Comparison of ENCODE assay signal across 31 mouse cellular contexts in the genomic region with DNA sequence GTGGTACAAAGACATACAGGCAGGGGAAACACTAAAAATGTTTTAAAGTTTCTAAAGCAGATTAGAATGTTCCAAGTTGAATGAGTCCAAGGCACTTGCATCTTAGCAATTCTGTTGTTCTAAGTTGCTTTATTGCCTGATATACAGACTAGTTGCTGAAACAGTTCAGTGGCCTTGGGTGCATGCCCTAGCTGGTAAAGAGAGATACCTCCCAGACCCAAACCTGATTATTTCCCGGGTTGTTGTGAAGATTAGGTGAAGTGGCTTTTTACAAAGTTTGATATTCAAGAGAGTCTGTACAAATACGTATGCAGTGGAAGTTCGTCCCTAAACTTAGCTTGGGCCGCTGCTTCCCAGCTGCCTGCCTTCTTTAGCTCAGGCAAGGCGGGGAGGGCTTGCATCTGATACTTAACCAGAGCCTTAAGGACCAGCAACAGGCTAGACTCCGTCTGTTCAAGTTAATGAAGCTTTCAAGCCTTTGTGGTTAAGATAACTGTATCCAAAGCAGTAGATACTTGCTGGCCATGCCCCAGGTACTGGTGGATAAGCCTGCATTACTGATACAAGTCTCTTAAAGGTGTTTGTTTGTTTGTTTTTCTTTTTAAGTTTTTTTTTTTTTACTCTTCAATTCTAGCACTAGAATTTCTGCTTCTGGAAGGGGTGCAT. TPM values are rescaled to one million over a fixed set of nuclear protein-coding genes. Genes with fewer than 3 reads are reported as not detected.
DNase-seq lines count a peak whose midpoint lies in the region; ATAC-seq and TF ChIP-seq lines count a peak whose summit lies in the region.
"Had no signal": no experiment of that assay in that cellular context is flagged by ENCODE, and none has a peak within 500 bp of the region (broad histone marks: within the 10 kb centered on the region; RNA-seq: fewer than 3 reads in every experiment).

No protein-coding gene starts in this region.

- no peak for TF ChIP-seq CTCF in liver, embryonic 14.5 days (IDR thresholded peaks at IDR 0.05; ENCODE audit: low read depth)

- peaks cover 39% of the 10 kb centered on the region for H3K4me1 ChIP-seq in liver, embryonic 12.5 days
- peaks cover 9 to 10% of the 10 kb centered on the region in 2 experiments for H3K4me1 ChIP-seq in liver, embryonic 14.5 days (replicated peaks; ENCODE audit: control insufficient read depth in 2 of 2, insufficient read depth in 2 of 2, low read length in 1 of 2)
- H3K4me1 ChIP-seq: embryonic facial prominence, embryonic 10.5 days; embryonic facial prominence, embryonic 13.5 days; forebrain, embryonic 10.5 days; forebrain, embryonic 13.5 days; heart, embryonic 10.5 days; heart, embryonic 13.5 days had no signal

- H3K27me3 ChIP-seq in liver, embryonic 12.5 days (replicated peaks) = no peaks in the 10 kb centered on the region
- no peaks in the 10 kb centered on the region for H3K27me3 ChIP-seq in liver, embryonic 14.5 days (ENCODE audit: control insufficient read depth, insufficient read depth, low read length)
- H3K27me3 ChIP-seq: CH12.LX; embryonic facial prominence, embryonic 13.5 days; forebrain, embryonic 13.5 days; heart, embryonic 13.5 days had no signal

- H3K9me3 ChIP-seq in liver, embryonic 12.5 days (replicated peaks) = no peaks in the 10 kb centered on the region
- no peaks in the 10 kb centered on the region for H3K9me3 ChIP-seq in liver, embryonic 14.5 days (ENCODE audit: control insufficient read depth, low read length)
- H3K9me3 ChIP-seq: embryonic facial prominence, embryonic 10.5 days; embryonic facial prominence, embryonic 13.5 days; forebrain, embryonic 10.5 days; forebrain, embryonic 13.5 days; G1E; heart, embryonic 10.5 days; heart, embryonic 13.5 days had no signal

- WGBS in liver, embryonic 12.5 days (ENCODE audit: insufficient replicate concordance) = 45% methylated on average over 6 of the region's 6 CpGs
- whole genome bisulfite sequencing in liver, embryonic 14.5 days (ENCODE audit: insufficient replicate concordance) = 44% methylated on average over 6 of the region's 6 CpGs

- no peak overlapping the region for H3K4me2 ChIP-seq in liver, embryonic 12.5 days
- no peak overlapping the region for H3K4me2 ChIP-seq in liver, embryonic 14.5 days (ENCODE audit: low read depth)
- H3K4me2 ChIP-seq: embryonic facial prominence, embryonic 13.5 days; forebrain, embryonic 13.5 days; heart, embryonic 13.5 days; hindbrain, embryonic 14.5 days had no signal

- peak overlapping the region; percentile 65 for H3K27ac ChIP-seq in liver, embryonic 12.5 days
- H3K27ac ChIP-seq in liver, embryonic 14.5 days = peak overlapping the region; percentile 39
- H3K27ac ChIP-seq: embryonic facial prominence, embryonic 10.5 days; embryonic facial prominence, embryonic 13.5 days; forebrain, embryonic 10.5 days; forebrain, embryonic 13.5 days; heart, adult 2 months; heart, embryonic 10.5 days; heart, embryonic 13.5 days; hindbrain, embryonic 14.5 days; hindbrain, postnatal 0 days had no signal

- no peak for DNase-seq in liver
- DNase-seq in liver, embryonic 14.5 days (ENCODE audit: low read depth in 3 of 3, low spot score in 3 of 3) = no peak
- no peak for DNase-seq in cerebellum, adult 11 months
- DNase-seq in kidney, postnatal 10 days = no peak
- no peak for DNase-seq in lung, postnatal 4 days
- DNase-seq: adrenal gland, adult 2 months; adrenal gland, postnatal 14 days; B cell, adult 2 months; cerebellum, adult 11-12 months; cerebellum, adult 9-10 months; cerebellum, postnatal 25 days; embryo, embryonic 11 days; gastrocnemius, postnatal 10 days; gastrocnemius, postnatal 36 days; heart, adult 2 months; heart, postnatal 14 days; heart, postnatal 4 days had no signal

- peak; percentile 74; the same call in 1 of the 2 replicates for ATAC-seq in liver, embryonic 12.5 days
- ATAC-seq in liver, embryonic 14.5 days (ENCODE audit: insufficient read depth) = peak; percentile 69; the same call in 1 of the 2 replicates
- peak; percentile 72 for ATAC-seq in megakaryocyte progenitor cell, adult 5-6 weeks (replicated peaks; ENCODE audit: poor library complexity)
- ATAC-seq: forebrain, embryonic 13.5 days; forebrain, embryonic 16.5 days; hindbrain, postnatal 0 days had no signal

- TF ChIP-seq EP300 in liver, embryonic 14.5 days (IDR thresholded peaks at IDR 0.05; ENCODE audit: low read depth) = peak; percentile 28; the same call in 1 of the 2 replicates

- no peak overlapping the region for H3K9ac ChIP-seq in liver, embryonic 12.5 days
- H3K9ac ChIP-seq in liver, embryonic 14.5 days (replicated peaks) = no peak overlapping the region
- H3K9ac ChIP-seq: embryonic facial prominence, embryonic 13.5 days; forebrain, embryonic 13.5 days; heart, embryonic 13.5 days; hindbrain, embryonic 14.5 days had no signal

- peaks cover 55% of the 10 kb centered on the region for H3K36me3 ChIP-seq in liver, embryonic 12.5 days
- peaks cover 25% of the 10 kb centered on the region for H3K36me3 ChIP-seq in liver, embryonic 14.5 days (replicated peaks; ENCODE audit: control insufficient read depth, insufficient read depth, low read depth)

- H3K4me3 ChIP-seq in liver, embryonic 12.5 days = no peak overlapping the region
- H3K4me3 ChIP-seq in liver, embryonic 14.5 days (ENCODE audit: insufficient read depth in 1 of 2, low read depth in 2 of 2, low read length in 2 of 2) = no peak overlapping the region
- H3K4me3 ChIP-seq: embryonic facial prominence, embryonic 10.5 days; embryonic facial prominence, embryonic 13.5 days; erythroblast, embryonic 14.5 days; forebrain, embryonic 10.5 days; forebrain, embryonic 13.5 days; heart, adult 2 months; heart, embryonic 10.5 days; heart, embryonic 13.5 days had no signal

RNA-seq across cellular contexts. Expression of a gene that starts 16.9 kb away (rescaled TPM):
- 2.6 and 3.2 TPM in 2 replicates for polyA plus RNA-seq in liver, embryonic 12.5 days (2016; fragmentation: Nextera tagmentation; extraction: Ambion mirVana)
- polyA plus RNA-seq in liver, embryonic 14.5 days (2012; rRNA removed) = 1.8 and 2.4 TPM in 2 replicates
- polyA plus RNA-seq in liver, embryonic 14.5 days (2014; fragmentation: Nextera tagmentation; extraction: Ambion mirVana) = 1.8 and 1.9 TPM in 2 replicates
- total RNA-seq in megakaryocyte progenitor cell, adult 5-6 weeks (2015) = 0.34 and 0.49 TPM in 2 replicates
- total RNA-seq in megakaryocyte progenitor cell, adult 5-6 weeks (2017) = 0.12 and 0.27 TPM in 2 replicates

RNA-seq across cellular contexts. Expression of a gene that starts 18.0 kb away (rescaled TPM):
- 159 and 164 TPM in 2 replicates for polyA plus RNA-seq in liver, embryonic 12.5 days (2016; fragmentation: Nextera tagmentation; extraction: Ambion mirVana)
- polyA plus RNA-seq in liver, embryonic 14.5 days (2012; rRNA removed) = 40.9 and 69.6 TPM in 2 replicates
- polyA plus RNA-seq in liver, embryonic 14.5 days (2014; fragmentation: Nextera tagmentation; extraction: Ambion mirVana) = 145 and 153 TPM in 2 replicates
- total RNA-seq in megakaryocyte progenitor cell, adult 5-6 weeks (2015) = 87.2 and 95.3 TPM in 2 replicates
- 49.8 and 52.0 TPM in 2 replicates for total RNA-seq in megakaryocyte progenitor cell, adult 5-6 weeks (2017)
